Mouse (Mus musculus): ENCODE measurements at regions not wholly inside any gene's neighbourhood (a gene's known extent, or its start where the extent isn't known, plus 50 kb on each side); places are given as distances from the start of the nearest gene placed in this dataset.

DNA sequence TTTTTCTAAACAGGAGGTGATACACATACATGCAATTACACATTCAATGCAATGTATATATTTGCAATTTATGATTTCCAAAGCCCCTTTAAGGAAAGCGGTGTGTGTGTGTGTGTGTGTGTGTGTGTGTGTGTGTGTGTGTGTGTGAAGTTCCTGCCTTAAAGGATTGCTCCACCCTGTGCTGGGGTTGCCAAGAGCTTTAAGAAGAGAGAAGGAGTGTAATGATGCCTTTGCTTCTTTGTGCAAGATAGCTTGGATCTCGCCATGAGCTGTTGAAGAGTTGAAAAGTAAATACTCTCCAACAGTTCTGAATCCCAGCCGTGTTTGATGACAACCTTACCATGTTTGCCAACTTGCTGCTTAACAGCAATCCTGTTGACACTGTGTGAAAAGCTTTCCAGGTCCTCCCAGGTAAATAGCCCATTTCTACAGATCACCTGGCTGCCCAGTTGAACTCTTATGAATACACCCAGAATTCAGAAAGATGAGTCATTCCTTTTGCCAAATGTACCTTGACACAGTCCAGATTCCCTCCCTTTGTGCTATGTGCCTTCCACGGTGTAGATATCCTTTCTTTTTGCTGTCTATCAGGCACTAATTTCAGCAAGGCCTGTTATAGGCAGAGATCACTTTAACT lies 216.3 kb downstream of the Ikzf2 start:
- ATAC-seq (replicated peaks; ENCODE audit: low FRiP score, low TSS enrichment, poor library complexity, severe bottlenecking), result no peak

DNA sequence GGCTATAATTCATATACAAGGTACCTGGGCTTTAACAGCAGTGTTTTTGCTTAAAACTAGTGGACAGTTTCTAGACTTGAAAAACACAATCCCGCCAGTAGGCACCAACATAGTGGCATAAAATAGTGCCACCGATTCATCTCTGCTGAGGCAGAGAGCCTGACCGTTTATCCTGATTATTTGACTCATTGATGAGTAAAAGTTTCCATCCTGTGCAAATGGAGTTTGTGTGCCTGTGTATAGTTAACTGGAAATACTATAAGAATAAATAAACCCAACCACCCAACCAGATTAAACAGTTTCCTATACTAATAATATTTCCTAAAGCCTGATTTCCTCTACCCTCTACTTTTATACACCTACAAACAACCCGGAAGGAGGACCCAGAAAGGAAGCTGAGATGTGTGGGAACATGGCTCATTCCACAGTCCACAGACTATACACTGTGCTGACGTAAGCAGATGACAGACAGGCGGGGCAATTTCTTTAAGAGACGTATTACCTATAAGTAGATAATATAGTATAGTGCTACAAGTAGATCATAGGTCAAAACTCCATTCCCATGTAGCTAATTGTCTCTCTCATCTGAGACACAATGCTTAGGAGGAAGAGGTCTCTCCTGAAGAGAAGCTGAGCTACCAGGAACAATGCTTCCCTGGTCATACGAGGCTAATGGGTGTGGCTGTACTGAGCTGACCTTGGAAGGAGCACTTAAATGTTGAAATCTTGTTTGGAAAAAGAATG lies 217.7 kb downstream of the Ikzf2 start:
- ATAC-seq (replicated peaks; ENCODE audit: low FRiP score, low TSS enrichment, poor library complexity, severe bottlenecking), result no peak

DNA sequence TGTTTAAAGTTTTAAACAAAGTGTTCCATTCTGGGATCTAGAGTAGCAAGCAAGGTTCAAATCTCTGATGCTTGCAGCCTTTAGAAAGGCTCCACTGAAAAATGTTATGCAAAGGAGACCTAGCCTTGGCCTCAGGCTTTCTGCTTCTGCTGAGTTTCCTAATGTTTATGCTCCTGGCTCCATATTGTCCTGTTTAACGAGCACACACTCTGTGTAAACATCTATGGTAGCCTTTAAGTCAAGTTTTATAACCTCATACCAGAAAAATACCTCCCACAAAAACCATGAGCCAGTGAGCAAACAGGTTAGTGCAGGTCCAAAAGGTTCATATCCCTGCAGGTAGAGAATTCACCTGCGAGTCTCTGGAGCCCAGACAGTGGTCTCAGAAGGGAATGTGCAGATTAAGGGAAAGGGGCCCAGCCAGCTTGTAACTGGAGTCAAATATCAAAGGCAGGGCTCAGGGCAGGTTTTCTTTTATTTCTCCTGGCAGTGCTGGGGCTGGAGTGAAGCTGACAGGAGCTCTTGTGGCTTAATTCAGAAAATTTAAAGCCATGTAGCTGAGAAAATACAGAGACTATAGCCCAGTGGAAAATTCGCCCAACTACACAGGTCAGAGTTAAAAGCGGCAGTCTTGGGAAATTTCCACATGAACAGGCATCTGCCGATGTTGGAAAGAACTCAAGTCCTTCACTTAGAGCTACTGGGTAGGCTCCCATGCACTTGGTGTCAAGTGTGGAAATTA lies 220.3 kb downstream of the Ikzf2 start:
- ATAC-seq (replicated peaks; ENCODE audit: low FRiP score, low TSS enrichment, poor library complexity, severe bottlenecking), result no peak

DNA sequence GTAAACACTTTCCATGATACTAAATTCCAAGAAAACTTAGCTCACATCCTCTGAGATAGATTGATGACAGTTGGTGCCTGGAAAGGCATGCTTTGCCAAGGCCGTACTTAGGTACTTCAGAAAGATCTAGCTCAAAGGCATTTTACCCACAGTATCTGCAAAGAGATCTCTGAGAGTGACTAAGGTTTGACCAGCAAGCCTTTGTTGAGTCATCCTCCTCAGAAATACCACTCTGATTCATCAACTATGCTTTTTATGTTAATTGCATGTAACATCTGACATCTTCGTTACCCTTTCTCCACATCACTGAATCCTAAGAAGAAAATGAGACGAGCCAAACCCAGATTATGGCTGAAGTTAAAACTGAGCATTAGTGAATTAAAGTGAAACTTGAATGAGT lies 225.9 kb downstream of the Ikzf2 start:
- no peak for ATAC-seq (replicated peaks; ENCODE audit: low FRiP score, low TSS enrichment, poor library complexity, severe bottlenecking)

DNA sequence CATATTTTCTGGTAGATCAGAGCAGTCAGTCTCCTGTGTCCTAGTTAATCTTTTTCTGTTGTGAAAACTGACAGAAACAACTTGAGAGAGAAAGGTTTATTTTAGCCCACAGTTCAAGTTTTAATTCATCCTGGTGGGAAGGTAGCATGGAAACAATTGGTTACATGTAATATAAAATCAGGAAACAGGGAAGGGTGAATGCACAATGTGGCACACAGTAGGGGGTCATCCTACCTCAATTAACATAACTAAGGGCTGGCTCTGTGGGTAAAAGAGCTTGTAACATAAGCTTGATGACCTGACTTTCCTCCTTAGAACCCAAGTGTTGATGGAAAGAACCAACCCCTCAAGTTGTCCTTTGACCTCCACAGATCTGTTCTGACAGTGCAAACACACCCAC lies 227.1 kb downstream of the Ikzf2 start:
- ATAC-seq (replicated peaks; ENCODE audit: low FRiP score, low TSS enrichment, poor library complexity, severe bottlenecking), result no peak

DNA sequence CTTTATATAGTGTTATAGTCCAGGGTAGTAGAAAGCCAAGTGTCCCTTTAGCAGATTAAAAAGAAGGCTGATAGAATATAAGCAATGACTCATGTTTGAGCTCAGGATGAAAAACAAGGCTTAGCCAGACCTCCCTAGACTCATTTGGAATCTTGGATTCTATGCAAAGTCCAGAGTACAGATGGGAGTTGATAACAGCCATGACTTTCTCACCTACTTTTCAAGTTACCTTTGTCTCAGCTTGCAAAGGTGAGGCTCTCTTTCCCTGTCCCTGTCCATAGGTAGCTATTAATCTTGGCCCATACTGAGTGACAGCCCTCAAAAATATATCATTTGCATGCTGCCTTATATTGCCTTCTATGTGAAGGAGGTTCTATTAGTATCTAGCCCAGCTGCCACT lies 229.6 kb downstream of the Ikzf2 start:
- ATAC-seq (replicated peaks; ENCODE audit: low FRiP score, low TSS enrichment, poor library complexity, severe bottlenecking), result no peak

DNA sequence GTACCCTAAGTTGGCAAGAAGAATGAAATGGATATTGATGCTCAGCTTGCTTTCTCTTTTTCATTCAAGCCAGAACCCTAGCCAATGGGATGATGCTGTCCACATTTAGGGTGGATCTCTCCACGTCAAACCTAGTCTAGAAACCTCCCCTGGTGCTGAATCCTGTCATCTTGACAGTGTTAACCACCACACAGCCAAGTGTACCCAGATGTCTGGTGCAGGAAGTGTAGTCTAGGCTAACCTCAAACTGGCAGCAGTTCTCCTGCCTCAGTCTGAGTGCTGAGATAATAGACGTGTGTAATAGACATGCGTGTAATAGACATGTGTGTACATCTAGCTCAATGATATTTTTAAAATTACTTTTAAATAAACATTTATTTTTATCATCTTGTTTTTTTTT lies 233.1 kb downstream of the Ikzf2 start:
- ATAC-seq (replicated peaks; ENCODE audit: low FRiP score, low TSS enrichment, poor library complexity, severe bottlenecking), result peak; percentile 44; the same call in 1 of the 2 replicates

DNA sequence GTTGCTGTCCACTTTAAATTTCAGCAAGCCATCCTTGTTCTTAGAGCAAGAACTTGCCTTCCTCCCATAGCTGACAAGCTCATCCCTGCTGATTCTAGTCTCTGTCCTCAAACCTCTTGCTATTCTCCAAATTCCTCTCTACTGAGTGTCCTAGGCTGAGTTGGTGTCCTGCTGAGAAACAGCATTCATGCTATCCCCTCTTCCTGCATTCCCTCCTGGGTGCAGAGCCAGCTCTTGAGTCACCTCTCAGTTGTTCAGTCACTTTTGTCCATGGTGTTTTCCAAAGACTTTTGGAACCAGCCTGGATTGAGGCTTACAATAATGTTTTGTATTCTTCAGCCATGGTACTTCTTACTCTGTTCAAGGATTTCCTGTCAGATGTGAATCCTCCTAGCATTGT lies 234.1 kb downstream of the Ikzf2 start:
- no peak for ATAC-seq (replicated peaks; ENCODE audit: low FRiP score, low TSS enrichment, poor library complexity, severe bottlenecking)

DNA sequence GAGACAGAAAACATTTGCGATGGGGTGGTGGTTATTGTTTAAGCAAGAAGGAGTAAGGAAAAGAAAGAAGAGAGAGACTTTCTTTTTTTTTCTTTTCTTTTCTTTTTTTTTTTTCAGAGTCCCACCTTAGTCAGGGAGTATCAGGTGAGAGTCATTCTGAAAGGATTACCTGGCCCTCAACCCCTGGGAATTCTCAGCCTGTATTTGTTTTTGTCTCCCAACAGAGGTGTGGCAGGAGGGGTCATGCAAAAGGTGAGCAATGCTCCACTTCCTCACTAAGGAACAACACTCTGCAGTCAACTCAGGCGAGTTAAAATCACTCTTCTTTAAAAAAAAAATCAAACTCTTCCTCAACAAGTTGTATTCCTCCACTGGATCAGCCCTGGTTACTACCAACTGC lies 236.6 kb downstream of the Ikzf2 start:
- ATAC-seq (replicated peaks; ENCODE audit: low FRiP score, low TSS enrichment, poor library complexity, severe bottlenecking), result no peak

DNA sequence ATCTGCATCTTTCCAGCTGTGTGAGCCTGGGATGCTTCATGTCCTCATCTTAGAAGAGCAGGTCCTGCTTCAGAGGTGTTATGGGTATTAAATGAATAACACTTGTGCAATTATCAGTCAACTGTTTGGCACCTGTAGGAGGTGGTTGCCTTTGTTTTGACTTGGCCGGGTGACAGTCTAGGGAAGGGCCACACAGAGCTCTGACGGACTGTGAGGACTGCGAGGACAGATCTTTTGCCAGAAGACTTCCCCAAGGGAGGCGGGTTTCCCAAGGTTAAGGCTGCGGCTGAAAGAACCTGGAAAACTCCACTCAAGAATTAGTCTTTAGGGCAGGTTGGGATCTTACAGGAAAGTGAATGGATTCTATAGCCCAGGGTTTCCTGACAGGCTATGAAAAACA lies 239.8 kb downstream of the Ikzf2 start:
- ATAC-seq (replicated peaks; ENCODE audit: low FRiP score, low TSS enrichment, poor library complexity, severe bottlenecking), result no peak

DNA sequence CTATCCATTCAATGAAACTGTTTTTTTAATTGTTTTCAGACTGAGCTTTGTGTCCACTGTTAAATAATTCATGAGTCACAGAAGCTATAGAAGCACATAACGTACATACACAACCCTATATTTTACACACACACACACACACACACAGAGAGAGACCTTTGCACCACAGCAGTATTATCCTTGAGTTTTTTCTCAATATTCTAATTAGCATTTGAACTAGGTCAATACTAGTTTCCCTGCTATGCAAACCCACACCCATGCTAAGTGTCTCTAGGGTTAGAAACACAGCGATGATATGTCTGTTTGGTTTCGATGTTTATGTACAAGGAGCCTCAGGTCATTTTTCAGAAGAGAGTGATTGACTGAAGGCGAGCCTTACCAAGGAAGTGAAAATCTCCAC lies 242.3 kb downstream of the Ikzf2 start:
- no peak for ATAC-seq (replicated peaks; ENCODE audit: low FRiP score, low TSS enrichment, poor library complexity, severe bottlenecking)

DNA sequence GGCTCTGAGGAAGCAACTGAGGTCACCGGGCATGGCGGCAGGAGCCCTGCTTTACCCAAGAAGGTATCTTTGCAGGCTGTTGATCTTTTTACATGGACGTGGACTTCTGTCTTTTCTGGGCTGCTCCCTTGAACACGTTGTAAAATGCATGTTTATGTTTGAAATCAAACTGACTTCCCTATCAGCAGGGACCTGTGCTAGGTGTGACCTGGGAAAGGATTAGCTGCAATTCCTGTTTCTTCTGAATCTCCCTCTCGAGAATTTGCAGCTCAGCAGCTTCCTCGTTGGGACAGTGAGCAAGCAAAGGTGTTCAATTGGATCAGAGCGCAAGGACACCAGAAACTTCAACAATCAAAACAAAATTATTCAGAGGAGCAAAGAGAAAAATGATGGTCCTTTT lies 243.6 kb downstream of the Ikzf2 start:
- no peak for ATAC-seq (replicated peaks; ENCODE audit: low FRiP score, low TSS enrichment, poor library complexity, severe bottlenecking)

DNA sequence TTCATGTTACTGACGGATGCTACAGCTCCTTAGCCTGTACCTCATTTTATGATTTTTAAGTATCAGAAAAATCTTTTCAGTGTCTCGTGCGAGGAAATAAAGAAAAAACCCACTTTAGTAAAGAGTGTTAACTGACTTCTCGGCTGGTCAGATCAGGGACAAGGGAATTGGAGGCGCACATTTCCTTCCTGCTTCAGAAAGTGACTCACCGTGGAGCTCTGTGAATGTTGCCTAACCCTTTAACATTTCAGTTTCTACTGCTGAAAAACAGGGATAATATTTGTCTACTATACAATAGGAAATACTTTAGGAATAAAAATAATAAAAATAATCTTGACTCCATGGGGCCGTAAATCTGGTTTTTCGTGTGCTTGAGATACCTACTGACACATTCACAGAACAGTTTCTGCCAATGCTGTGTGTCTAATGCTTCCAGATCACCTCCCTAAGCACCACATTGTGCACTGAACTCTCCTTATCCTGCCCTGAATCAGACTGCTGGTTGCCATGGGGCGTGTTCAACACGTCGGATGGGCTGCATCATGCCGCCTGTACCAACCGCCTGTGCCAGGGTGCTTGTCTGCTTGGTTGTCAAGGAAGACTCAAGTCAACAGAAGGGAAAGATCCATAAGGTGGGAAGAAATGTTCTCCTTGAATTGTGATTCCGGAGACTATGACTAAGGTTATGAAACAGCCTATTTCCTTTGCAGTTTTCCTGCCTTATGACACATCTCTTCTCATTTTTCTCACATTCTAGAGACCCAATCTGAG lies 246.3 kb downstream of the Ikzf2 start:
- ATAC-seq (replicated peaks; ENCODE audit: low FRiP score, low TSS enrichment, poor library complexity, severe bottlenecking), result peak; percentile 55

DNA sequence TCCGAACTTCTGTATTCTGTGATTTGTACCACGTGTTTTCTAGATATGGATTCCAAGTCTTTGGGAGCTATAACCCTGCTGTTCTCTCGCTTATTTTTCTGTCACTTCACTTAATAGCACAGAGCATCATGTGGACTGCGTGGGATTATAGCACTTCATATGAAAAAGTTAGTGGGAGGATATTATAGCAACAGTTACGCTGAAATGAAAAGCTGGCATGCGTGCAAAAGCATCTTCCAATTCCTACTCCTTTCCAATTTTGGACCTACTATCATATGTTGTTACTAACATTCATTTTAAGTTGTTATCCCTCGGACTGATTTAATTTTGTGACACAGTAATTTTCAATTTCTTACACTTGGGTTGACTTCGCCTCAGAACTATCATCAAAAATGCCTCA lies 250.0 kb downstream of the Ikzf2 start:
- ATAC-seq (replicated peaks; ENCODE audit: low FRiP score, low TSS enrichment, poor library complexity, severe bottlenecking), result no peak

DNA sequence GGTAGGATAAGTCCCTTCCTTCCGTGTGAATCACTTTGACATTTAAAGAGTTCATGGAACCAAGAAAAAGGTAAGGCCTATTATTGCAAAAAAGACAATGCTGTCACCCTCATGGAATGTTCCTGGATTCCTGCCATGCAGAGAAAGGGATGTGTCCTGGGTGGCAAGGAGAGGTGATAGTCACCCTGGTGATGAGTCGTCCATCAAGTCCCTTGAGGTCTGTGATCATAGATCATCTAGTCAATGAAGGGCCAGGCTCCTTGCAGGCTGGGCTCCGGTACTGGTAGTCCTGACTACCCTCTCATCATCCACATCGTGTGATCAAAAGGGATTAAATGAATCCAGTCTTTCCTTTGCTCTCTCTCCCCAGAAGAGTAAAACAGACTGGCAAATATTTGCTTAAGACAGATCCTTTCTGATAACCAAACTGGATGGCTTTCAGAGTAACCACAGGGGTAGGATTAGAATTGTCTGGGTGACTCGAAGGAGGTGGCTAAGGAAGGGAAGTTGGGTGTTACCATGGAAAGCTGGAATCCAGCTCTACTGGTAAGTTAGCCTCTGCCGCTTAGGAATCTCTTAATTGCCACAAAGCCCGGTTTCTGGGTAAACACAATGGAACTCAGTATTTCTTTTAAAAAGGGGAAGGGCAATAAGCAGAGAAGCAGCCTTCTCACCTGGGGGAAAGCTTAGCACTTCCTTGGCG lies 253.2 kb downstream of the Ikzf2 start:
- ATAC-seq (replicated peaks; ENCODE audit: low FRiP score, low TSS enrichment, poor library complexity, severe bottlenecking), result no peak

DNA sequence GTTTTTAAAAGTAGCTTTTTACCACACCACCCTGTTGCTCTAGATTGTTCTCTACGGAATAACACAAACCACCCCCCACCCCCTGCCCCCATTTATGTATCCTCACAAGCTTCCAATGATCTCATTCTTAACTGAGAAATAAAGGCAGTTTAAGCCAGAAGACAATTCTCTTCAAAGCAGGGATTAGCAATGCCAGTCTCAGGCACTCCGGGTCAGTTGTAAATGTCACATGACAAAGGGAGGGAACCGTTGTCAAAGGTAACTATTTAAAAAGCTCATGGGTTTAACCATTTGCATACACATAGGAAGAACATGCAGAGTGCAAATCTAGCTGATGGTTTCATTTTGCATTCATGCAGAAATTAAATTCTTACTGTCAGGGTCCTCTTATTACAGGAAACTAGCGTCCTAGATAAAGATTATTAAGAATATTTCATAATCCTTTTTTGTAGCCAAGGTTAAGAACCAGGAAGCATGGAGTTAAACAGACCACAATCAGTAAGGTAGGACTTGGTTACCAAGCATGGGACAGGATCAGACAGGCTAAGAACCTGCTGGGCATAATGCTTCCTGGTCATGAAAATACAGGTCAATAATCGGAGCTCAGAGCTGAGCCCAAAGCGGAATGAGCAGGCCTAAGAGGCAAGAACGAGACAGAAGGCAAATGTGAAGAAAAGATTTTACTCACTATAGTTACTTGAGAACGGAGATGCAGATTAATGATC lies 256.2 kb downstream of the Ikzf2 start:
- no peak for ATAC-seq (replicated peaks; ENCODE audit: low FRiP score, low TSS enrichment, poor library complexity, severe bottlenecking)

DNA sequence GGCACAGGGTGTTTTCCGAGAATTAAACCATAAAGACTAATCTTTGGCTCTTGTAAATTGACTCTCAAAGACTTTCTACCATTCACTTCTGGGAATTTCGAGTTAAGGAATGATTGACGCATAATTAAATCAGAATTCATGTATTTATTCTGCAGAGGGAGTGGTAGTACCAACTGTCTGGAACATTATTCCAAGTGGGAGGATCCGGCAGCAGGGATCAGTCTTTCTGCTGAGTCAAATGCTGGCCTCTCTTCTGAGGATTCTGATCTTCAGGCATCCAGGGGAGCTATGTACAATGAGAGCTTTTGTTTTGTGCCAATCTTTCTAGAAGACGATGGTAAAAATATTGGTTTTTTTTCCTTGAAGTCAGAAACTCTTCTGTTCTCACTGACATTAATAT lies 257.4 kb downstream of the Ikzf2 start:
- no peak for ATAC-seq (replicated peaks; ENCODE audit: low FRiP score, low TSS enrichment, poor library complexity, severe bottlenecking)

DNA sequence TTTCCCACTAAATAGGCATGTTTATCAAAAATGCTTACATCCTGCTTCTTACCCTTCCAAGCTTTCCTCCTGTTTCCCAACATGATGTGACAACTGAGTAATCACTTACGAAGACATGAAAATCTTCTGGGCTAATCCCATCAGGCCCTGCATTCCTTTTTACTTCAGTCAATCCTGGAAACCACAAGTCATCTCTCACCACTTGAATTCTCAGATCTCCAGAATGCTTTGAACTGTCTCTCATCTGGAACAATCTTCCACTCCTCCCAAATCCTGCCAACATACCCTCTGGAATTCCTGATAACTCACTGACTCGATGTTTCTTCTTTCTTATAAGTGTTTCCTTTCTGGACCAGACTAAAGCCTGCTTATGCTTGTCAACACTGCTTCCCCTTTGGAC lies 289.4 kb downstream of the Ikzf2 start:
- no peak for ATAC-seq (replicated peaks; ENCODE audit: low FRiP score, low TSS enrichment, poor library complexity, severe bottlenecking)

DNA sequence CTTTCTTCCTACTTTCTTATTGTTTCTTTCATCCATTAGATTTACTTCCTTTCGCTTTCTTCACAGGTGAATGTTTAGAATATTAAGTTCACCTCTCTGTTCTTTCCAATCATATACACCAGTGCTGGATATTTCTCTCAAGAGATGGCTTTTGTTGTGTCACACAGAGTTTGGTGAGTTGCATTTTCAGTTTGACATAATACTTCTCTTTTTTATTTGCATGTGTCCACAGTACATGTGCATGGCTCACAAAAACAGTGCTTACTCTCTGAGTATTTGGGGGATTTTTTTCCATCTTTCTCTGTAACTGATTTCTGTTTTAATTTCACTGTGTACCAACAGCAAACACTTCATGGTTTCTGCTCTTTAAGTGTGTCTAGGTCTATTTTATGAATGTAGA lies 274.5 kb upstream of the Erbb4 start:
- no peak for ATAC-seq (replicated peaks; ENCODE audit: low FRiP score, low TSS enrichment, poor library complexity, severe bottlenecking)

All from megakaryocyte-erythroid progenitor cell, adult 5-6 weeks (primary cell).